Mouse (Mus musculus): ENCODE results near the gene Pygm.

GRCm38 (mm10) chr19:6403869-6404268 lies 19.7 kb downstream of the Pygm start:
- TF ChIP-seq CTCF (IDR thresholded peaks at IDR 0.05; ENCODE audit: control insufficient read depth, insufficient read depth, insufficient read length) (no peak), USF1 (IDR thresholded peaks at IDR 0.05; ENCODE audit: low read depth) (no peak), MAX (IDR thresholded peaks at IDR 0.05) (no peak), MYOG (IDR thresholded peaks at IDR 0.05; ENCODE audit: control insufficient read depth, extremely low read depth, insufficient read length) (no peak), CEBPB (IDR thresholded peaks at IDR 0.05; ENCODE audit: low read depth) (no peak)

All from C2C12 (cell line).